Mouse (Mus musculus) midbrain, embryonic 11.5 days (tissue): ENCODE measurements around the gene Foxd3. TPM values are rescaled to one million over a fixed set of nuclear protein-coding genes. Genes with fewer than 3 reads are reported as not detected.
A peak's percentile ranks its signal among the peaks of the same experiment; 100 is the strongest.

ENCODE experiments used
- ATAC-seq: fragments of 200-750 bp; cut with Nextera tagmentation; 2 replicates; pipeline ENCODE4 v1.8.0; 2017; ENCODE audit warnings: moderate TSS enrichment, moderate library complexity; ENCODE audit not compliant: low FRiP score
- DNase-seq: peaks from one replicate; pipeline ENCODE4 v3.0.0; 2015; ENCODE audit warnings: low spot score; ENCODE audit errors: missing footprints
- H3K27ac ChIP-seq: fragments of 300-500 bp; sonication (generic); 2 replicates; pipeline ENCODE4 v1.5.1; 2014; ENCODE audit warnings: low read depth, low read length
- H3K27me3 ChIP-seq: fragments of 300-500 bp; sonication (generic); 2 replicates; pipeline ENCODE4 v1.6.1; 2014; ENCODE audit warnings: mild to moderate bottlenecking, low read length, moderate library complexity, mixed read lengths; ENCODE audit not compliant: control insufficient read depth, insufficient read depth
- H3K36me3 ChIP-seq: fragments of 300-500 bp; sonication (generic); 2 replicates; pipeline ENCODE4 v1.6.1; 2014; ENCODE audit warnings: mild to moderate bottlenecking, low read length, moderate library complexity, mixed read lengths; ENCODE audit not compliant: control insufficient read depth, insufficient read depth
- H3K4me1 ChIP-seq: fragments of 300-500 bp; sonication (generic); 2 replicates; pipeline ENCODE4 v1.6.1; 2014; ENCODE audit warnings: low read length; ENCODE audit not compliant: control insufficient read depth, insufficient read depth
- H3K4me2 ChIP-seq: fragments of 300-500 bp; sonication (generic); 2 replicates; pipeline ENCODE4 v1.6.1; 2014; ENCODE audit warnings: mild to moderate bottlenecking, moderate library complexity
- H3K4me3 ChIP-seq: fragments of 300-500 bp; sonication (generic); 2 replicates; pipeline ENCODE4 v1.5.1; 2014; ENCODE audit warnings: low read depth, low read length
- H3K9ac ChIP-seq: fragments of 300-500 bp; sonication (generic); 2 replicates; pipeline ENCODE4 v1.6.1; 2014; ENCODE audit warnings: low read length
- H3K9me3 ChIP-seq: fragments of 300-500 bp; sonication (generic); 2 replicates; pipeline ENCODE4 v1.6.1; 2016; ENCODE audit warnings: low read length; ENCODE audit not compliant: control insufficient read depth
- WGBS: fragments of 180-500 bp; shearing (Covaris S2); extraction: QIAGEN DNeasy Blood & Tissue Kit; methylation state at CpG from one replicate; pipeline ENCODE4 v1.1.7; 2014; 5-methylcytosine and 5-hydroxymethylcytosine counted together
- polyA plus RNA-seq: library from polyadenylated mRNA; unstranded; fragments of >200 nt; fragmentation: Nextera tagmentation; extraction: Ambion mirVana; gene quantifications from 2 replicates; pipeline ENCODE4 v1.2.1, GENCODE M21; 2014

Foxd3 gene
- polyA plus RNA-seq, 1 experiment from 2014 or later: 0.05 TPM

DNA sequence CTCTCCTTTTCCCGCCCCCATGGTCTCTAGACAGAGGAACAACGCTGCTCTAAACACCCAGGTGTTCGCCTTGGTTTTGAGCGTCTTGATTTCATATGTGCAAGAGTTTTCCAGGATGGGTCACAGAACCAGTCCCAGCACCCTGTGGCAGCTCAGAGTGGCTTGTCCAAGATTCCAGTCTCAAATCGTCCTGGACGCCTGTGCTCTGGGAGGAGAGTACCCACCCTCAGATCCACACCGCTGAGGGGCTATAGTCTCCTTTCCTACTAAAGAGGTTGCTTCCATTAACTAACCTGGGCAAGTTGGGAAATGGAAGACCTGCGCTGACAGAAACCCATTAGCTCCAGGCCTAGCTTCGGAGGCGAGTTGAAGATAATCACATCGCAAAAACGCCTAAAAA, 5.9 kb downstream of the Foxd3 start:
- H3K9me3 ChIP-seq: no peaks in the 10 kb centered on the region
- no peak for ATAC-seq
- DNase-seq: peak; percentile 87
- no peak overlapping the region for H3K4me3 ChIP-seq
- H3K4me2 ChIP-seq: no peak overlapping the region
- no peak overlapping the region for H3K9ac ChIP-seq
- no peaks in the 10 kb centered on the region for H3K36me3 ChIP-seq
- WGBS: 6% methylated on average over 12 of the region's 12 CpGs
- no peak overlapping the region for H3K27ac ChIP-seq
- peaks cover 77% of the 10 kb centered on the region for H3K27me3 ChIP-seq
- peaks cover 7% of the 10 kb centered on the region for H3K4me1 ChIP-seq

DNA sequence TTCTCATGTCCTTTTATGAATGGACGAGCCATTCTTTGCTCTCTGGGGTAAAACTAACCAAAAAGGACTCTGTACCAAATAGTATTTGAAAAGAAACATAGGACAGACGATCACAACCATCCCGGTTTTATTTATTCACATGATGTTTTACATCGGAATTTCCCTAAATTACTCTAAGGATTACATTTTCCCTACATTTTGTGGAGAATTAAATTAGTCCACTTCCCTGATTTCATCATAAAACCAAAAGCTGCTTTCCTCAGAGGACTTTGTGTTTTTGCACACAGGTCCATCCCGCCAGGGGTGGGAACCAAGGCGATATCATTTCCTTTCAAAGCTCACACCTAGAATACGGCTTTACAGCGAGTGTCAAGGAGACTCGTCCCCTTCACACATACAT, 6.3 kb downstream of the Foxd3 start:
- peak; percentile 93 for DNase-seq
- Histone ChIP-seq H3K4me1 (peaks cover 4% of the 10 kb centered on the region), H3K9me3 (no peaks in the 10 kb centered on the region), H3K36me3 (no peaks in the 10 kb centered on the region), H3K27me3 (peaks cover 72% of the 10 kb centered on the region), H3K4me3 (no peak overlapping the region), H3K4me2 (no peak overlapping the region), H3K9ac (no peak overlapping the region), H3K27ac (no peak overlapping the region)
- WGBS: 10% methylated on average over 9 of the region's 9 CpGs
- ATAC-seq: no peak

DNA sequence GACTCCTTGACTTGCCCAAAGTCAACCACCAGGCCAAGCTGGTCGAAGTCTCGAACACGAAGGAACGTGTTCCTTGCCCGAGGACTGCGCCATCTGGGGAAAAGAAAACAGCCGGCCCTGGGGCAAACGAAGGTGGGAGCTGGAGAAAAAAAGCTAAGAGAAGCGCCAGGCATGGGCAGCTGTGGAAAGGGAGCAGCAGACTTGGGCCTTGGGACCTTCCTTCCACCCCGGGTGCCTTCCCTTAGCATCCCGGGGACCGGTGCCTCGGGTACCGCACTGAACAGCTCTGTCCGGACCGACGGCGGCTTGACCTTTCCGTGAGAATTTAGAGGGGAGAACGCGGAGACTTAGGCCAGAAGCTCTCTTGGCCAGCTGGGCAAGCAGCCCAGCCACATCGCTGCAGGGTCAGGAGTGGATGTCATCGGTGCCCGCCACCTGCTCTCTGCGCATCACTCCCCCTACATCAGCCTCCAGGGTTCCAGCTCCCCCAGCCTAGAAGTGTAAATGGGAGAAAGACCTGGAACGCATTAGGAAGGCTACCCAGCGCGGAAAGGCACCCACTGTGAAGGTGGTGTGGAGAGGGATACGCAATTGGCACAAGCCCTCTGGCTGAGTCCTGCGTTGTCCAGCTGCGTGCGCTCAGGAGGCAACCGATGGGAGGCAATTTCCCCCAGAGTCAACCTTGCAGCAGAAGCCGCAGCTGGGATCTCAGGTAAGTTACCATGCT, 6.9 kb downstream of the Foxd3 start:
- H3K9ac ChIP-seq: no peak overlapping the region
- DNase-seq: peak; percentile 93
- ATAC-seq: no peak
- no peak overlapping the region for H3K4me3 ChIP-seq
- peaks cover 67% of the 10 kb centered on the region for H3K27me3 ChIP-seq
- no peak overlapping the region for H3K27ac ChIP-seq
- H3K9me3 ChIP-seq: no peaks in the 10 kb centered on the region
- H3K4me2 ChIP-seq: no peak overlapping the region
- WGBS: 3% methylated on average over 34 of the region's 34 CpGs
- no peaks in the 10 kb centered on the region; the same call in 1 of the 2 replicates for H3K4me1 ChIP-seq
- H3K36me3 ChIP-seq: no peaks in the 10 kb centered on the region

DNA sequence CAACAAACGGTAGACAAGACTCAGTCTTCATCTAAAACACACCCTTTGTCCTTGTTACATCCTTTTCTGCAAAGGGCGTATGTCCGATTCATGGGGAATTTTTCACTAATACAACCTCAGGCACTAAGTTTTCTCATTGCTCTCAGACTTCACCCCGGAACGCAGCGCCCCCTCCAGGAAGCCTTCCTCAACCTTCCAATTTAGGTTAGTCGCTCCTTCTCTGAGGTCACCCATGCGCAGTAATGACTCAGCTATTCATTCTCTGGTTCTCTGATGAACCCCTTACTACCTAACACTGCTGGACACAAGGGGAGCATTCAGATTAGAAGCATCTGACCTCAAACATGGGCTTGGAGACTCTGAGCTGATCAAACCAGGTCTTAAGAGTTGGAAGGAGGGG, 7.6 kb downstream of the Foxd3 start:
- H3K4me1 ChIP-seq: no peaks in the 10 kb centered on the region; the same call in 1 of the 2 replicates
- no peak for DNase-seq
- ATAC-seq: no peak
- H3K9me3 ChIP-seq: no peaks in the 10 kb centered on the region
- no peak overlapping the region for H3K4me3 ChIP-seq
- no peak overlapping the region for H3K9ac ChIP-seq
- H3K27me3 ChIP-seq: peaks cover 62% of the 10 kb centered on the region
- H3K4me2 ChIP-seq: no peak overlapping the region
- no peak overlapping the region for H3K27ac ChIP-seq
- no peaks in the 10 kb centered on the region for H3K36me3 ChIP-seq
- WGBS: 14% methylated on average over 8 of the region's 8 CpGs

DNA sequence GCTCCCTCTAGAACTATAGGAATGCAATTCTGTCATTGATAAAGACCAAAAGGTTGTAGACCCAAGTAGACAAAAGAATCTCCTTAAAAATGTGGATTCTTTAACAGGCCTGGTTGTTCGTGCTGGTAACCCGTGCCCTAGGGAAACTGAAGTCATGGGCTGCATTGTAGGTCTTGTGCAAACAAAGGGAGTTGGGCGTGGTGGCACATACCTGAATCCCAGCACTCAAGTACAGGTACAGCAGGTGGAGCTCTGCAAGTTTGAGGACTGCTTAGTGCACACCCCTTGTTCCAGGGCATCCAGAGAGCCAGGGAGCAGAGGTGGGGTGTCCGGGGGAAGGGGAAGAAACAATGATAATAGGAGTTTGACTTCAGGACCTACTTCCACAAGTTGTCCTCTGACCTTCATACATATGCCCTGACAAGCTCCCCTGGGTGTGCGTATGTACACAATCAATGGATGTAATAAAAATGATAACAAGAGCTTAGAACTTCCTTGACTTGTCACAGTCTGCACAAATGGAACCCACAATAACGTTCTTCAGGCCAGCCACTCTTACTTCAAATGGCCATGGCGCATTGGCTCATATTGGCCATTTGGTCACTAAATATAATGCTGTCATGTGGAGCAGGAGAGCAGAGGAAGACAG, 14.2 kb downstream of the Foxd3 start:
- no peak for ATAC-seq
- H3K4me3 ChIP-seq: no peak overlapping the region
- no peaks in the 10 kb centered on the region for H3K4me1 ChIP-seq
- no peak for DNase-seq
- 86% methylated on average over 7 of the region's 7 CpGs for WGBS
- H3K27me3 ChIP-seq: peaks cover 1% of the 10 kb centered on the region; the same call in 1 of the 2 replicates
- no peaks in the 10 kb centered on the region for H3K9me3 ChIP-seq
- no peak overlapping the region for H3K4me2 ChIP-seq
- H3K9ac ChIP-seq: no peak overlapping the region
- no peaks in the 10 kb centered on the region for H3K36me3 ChIP-seq
- no peak overlapping the region for H3K27ac ChIP-seq

DNA sequence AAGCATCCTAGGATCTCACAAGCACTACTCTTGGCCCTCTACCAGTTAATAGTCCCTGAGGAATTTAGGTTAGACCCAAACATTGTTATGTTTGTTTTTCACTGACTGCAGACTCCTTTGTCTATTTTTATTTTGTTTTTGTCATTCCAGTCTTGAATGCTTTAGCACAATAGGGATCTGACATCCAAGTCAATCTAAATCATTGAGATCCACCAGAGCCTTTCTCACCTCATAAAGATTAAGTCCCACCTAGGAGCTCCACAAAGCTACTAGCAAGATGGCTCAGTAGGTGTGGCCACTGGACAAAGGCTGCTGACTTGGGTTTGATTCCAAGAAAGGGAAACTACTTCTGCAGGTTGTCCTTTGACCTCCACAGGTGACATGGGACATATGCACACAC, 19.1 kb downstream of the Foxd3 start:
- Histone ChIP-seq H3K36me3 (no peaks in the 10 kb centered on the region), H3K9me3 (no peaks in the 10 kb centered on the region), H3K9ac (no peak overlapping the region), H3K27ac (no peak overlapping the region), H3K27me3 (no peaks in the 10 kb centered on the region), H3K4me1 (no peaks in the 10 kb centered on the region), H3K4me2 (no peak overlapping the region), H3K4me3 (no peak overlapping the region)
- ATAC-seq: no peak
- no peak for DNase-seq

DNA sequence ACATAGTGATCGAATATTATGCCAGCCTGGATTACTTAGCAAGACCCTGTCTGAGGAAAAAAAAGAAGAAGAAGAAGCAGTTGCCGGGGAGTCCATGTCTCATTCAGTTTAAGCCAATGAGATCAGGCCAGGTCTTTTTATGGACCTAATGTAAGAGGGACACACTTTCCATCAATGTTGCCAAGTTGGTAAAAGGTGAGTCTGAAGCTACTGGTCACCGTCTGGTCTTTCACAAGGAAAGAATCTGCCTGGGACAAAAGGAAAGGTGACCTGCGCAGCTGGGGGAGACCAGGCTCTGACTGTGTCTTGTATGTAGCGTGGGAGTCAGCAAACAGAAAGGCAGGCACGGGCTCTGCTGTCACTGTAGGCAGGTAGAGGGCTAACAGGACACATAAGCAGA, 27.8 kb downstream of the Foxd3 start:
- 84% methylated on average over 6 of the region's 6 CpGs for WGBS
- DNase-seq (no peak), ATAC-seq (no peak)
- no peaks in the 10 kb centered on the region for H3K27me3 ChIP-seq
- no peak overlapping the region for H3K4me3 ChIP-seq
- H3K4me1 ChIP-seq: no peaks in the 10 kb centered on the region
- H3K9ac ChIP-seq: no peak overlapping the region
- H3K36me3 ChIP-seq: no peaks in the 10 kb centered on the region
- no peaks in the 10 kb centered on the region for H3K9me3 ChIP-seq
- no peak overlapping the region for H3K4me2 ChIP-seq
- H3K27ac ChIP-seq: no peak overlapping the region

DNA sequence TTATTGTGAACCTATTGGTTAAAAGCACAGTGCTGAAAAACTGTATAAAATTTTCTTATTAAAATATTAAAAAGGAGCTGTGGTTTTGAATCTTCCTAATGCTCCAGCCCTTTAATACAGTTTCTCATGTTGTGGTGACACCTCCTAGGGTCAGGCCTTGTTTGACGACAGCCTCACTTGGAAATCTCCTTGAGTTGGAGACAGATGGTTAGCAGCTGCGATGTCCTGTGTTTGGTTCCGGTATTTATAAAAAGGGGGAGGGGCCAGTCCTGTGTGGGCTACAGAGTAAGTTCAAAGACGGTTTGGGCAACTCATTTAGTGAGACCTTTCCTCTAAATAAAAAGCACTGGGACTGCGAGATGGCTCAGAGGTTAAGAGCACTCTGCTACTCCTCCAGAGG, 30.2 kb downstream of the Foxd3 start:
- Histone ChIP-seq H3K9ac (no peak overlapping the region), H3K4me1 (no peaks in the 10 kb centered on the region), H3K4me2 (no peak overlapping the region), H3K36me3 (no peaks in the 10 kb centered on the region), H3K27me3 (no peaks in the 10 kb centered on the region), H3K4me3 (no peak overlapping the region), H3K27ac (no peak overlapping the region), H3K9me3 (no peaks in the 10 kb centered on the region)
- ATAC-seq (no peak), DNase-seq (no peak)
- WGBS: 70% methylated on average over 5 of the region's 5 CpGs
